Mouse (Mus musculus) CH12.LX (cell line): ENCODE results near the gene Has3. TPM values are rescaled to one million over a fixed set of nuclear protein-coding genes. Genes with fewer than 3 reads are reported as not detected.

Experiments used
- DNase-seq: peaks from one replicate; pipeline ENCODE4 v3.0.0-alpha.2; 2013; ENCODE audit errors: extremely low read depth
- H3K27ac ChIP-seq: 2 replicates; pipeline ENCODE4 v1.5.1; 2012; ENCODE audit warnings: low read depth, mild to moderate bottlenecking, control low read depth, moderate library complexity; ENCODE audit not compliant: insufficient read depth
- H3K27me3 ChIP-seq: replicated peaks from 2 replicates; pipeline ENCODE3; 2012; ENCODE audit warnings: inconsistent platforms
- H3K36me3 ChIP-seq, 2 experiments: replicated peaks in 1 of 2; 2 replicates each; pipeline versions ENCODE3 to v1.6.1; 2012; ENCODE audit warnings: inconsistent platforms in 1 of 2, low read length in 1 of 2, mild to moderate bottlenecking in 1 of 2, mixed read lengths in 1 of 2, moderate library complexity in 1 of 2; ENCODE audit not compliant: control insufficient read depth in 1 of 2, insufficient read depth in 1 of 2
- H3K4me1 ChIP-seq, 2 experiments: 2 replicates each; pipeline ENCODE4 v1.6.1; 2012; ENCODE audit warnings: inconsistent platforms in 1 of 2, moderate library complexity in 1 of 2; ENCODE audit not compliant: insufficient read depth in 2 of 2, control insufficient read depth in 1 of 2
- H3K4me2 ChIP-seq: 2 replicates; pipeline ENCODE4 v1.6.1; 2012; ENCODE audit warnings: low read depth, mild to moderate bottlenecking, control low read depth; ENCODE audit not compliant: poor library complexity, insufficient read depth, severe bottlenecking
- H3K4me3 ChIP-seq, 3 experiments: fragments of 150-350 bp in 1 of 3; sonication (generic) in 1 of 3; replicated peaks in 1 of 3; 2 replicates each; pipeline versions ENCODE3 to v1.5.1; 2011 to 2012; ENCODE audit warnings: low read depth in 2 of 3, low read length in 2 of 3, mild to moderate bottlenecking in 2 of 3, moderate library complexity in 2 of 3, control low read depth in 1 of 3, improper control_type of control experiment in 1 of 3, inconsistent platforms in 1 of 3, mixed read lengths in 1 of 3; ENCODE audit not compliant: poor library complexity in 1 of 3
- H3K79me2 ChIP-seq: replicated peaks from 2 replicates; pipeline ENCODE4 v1.6.1; 2012; ENCODE audit warnings: mild to moderate bottlenecking, moderate library complexity; ENCODE audit not compliant: control insufficient read depth, poor library complexity, insufficient read depth, severe bottlenecking; ENCODE audit errors: extremely low read depth
- H3K9ac ChIP-seq: 2 replicates; pipeline ENCODE4 v1.6.1; 2012; ENCODE audit warnings: low read depth, mild to moderate bottlenecking, control low read depth, moderate library complexity; ENCODE audit not compliant: insufficient read depth
- H3K9me3 ChIP-seq: replicated peaks from 2 replicates; pipeline ENCODE3; 2012; ENCODE audit warnings: low read length, inconsistent platforms, mixed read lengths
- CTCF ChIP-seq, 2 experiments: IDR thresholded peaks in 1 of 2; conservative IDR thresholded peaks in 1 of 2; 2 replicates each; pipeline ENCODE4 v1.5.1; 2011 to 2012; ENCODE audit warnings: low read depth in 2 of 2, low read length in 2 of 2, improper control_type of control experiment in 1 of 2, inconsistent platforms in 1 of 2, mild to moderate bottlenecking in 1 of 2, moderate library complexity in 1 of 2
- E2F4 ChIP-seq: IDR thresholded peaks from 2 replicates; pipeline ENCODE4 v1.6.1; 2011; ENCODE audit warnings: low read depth, low read length, improper control_type of control experiment; ENCODE audit not compliant: insufficient replicate concordance
- ELF1 ChIP-seq: IDR thresholded peaks from 2 replicates; pipeline ENCODE4 v1.6.1; 2014; ENCODE audit warnings: low read depth, mild to moderate bottlenecking, inconsistent platforms, low read length, improper control_type of control experiment
- HCFC1 ChIP-seq: IDR thresholded peaks from 2 replicates; pipeline ENCODE4 v1.6.1; 2012; ENCODE audit warnings: low read depth, mild to moderate bottlenecking, inconsistent platforms, low read length, improper control_type of control experiment
- JUND ChIP-seq: conservative IDR thresholded peaks from 2 replicates; pipeline ENCODE4 v1.6.1; 2011; ENCODE audit warnings: low read depth, low read length, improper control_type of control experiment
- KAT2A ChIP-seq: IDR thresholded peaks from 2 replicates; pipeline ENCODE4 v1.6.1; 2012; ENCODE audit warnings: low read length, improper control_type of control experiment, inconsistent platforms; ENCODE audit not compliant: insufficient replicate concordance
- MAFK ChIP-seq: IDR thresholded peaks from 2 replicates; pipeline ENCODE4 v1.6.1; 2011; ENCODE audit warnings: low read length, improper control_type of control experiment; ENCODE audit not compliant: insufficient replicate concordance
- MAX ChIP-seq: IDR thresholded peaks from 2 replicates; pipeline ENCODE4 v1.6.1; 2011; ENCODE audit warnings: low read length, improper control_type of control experiment
- MYC ChIP-seq: IDR thresholded peaks from 2 replicates; pipeline ENCODE4 v1.6.1; 2011; ENCODE audit warnings: low read depth, mild to moderate bottlenecking, improper control_type of control experiment, low read length
- NELFE ChIP-seq: IDR thresholded peaks from 2 replicates; pipeline ENCODE4 v1.6.1; 2011; ENCODE audit warnings: low read depth, low read length, improper control_type of control experiment
- NRF1 ChIP-seq: IDR thresholded peaks from 2 replicates; pipeline ENCODE4 v1.6.1; 2014; ENCODE audit warnings: low read depth, mild to moderate bottlenecking, inconsistent platforms, low read length, improper control_type of control experiment, moderate library complexity
- POLR2A ChIP-seq: IDR thresholded peaks from 2 replicates; pipeline ENCODE4 v1.6.1; 2011; ENCODE audit warnings: low read depth, mild to moderate bottlenecking, improper control_type of control experiment, low read length
- POLR2AphosphoS2 ChIP-seq: IDR thresholded peaks from 2 replicates; pipeline ENCODE4 v1.6.1; 2011; ENCODE audit warnings: low read depth, low read length, improper control_type of control experiment
- RAD21 ChIP-seq: IDR thresholded peaks from 2 replicates; pipeline ENCODE4 v1.6.1; 2011; ENCODE audit warnings: low read depth, mild to moderate bottlenecking, low read length, improper control_type of control experiment, moderate library complexity
- RCOR1 ChIP-seq: conservative IDR thresholded peaks from 2 replicates; pipeline ENCODE4 v1.6.1; 2012; ENCODE audit warnings: low read depth, mild to moderate bottlenecking, inconsistent platforms, low read length, improper control_type of control experiment
- SIN3A ChIP-seq: IDR thresholded peaks from 2 replicates; pipeline ENCODE4 v1.6.1; 2012; ENCODE audit warnings: low read length, improper control_type of control experiment, inconsistent platforms
- SMC3 ChIP-seq: IDR thresholded peaks from 2 replicates; pipeline ENCODE4 v1.6.1; 2011; ENCODE audit warnings: low read depth, low read length, improper control_type of control experiment
- USF1 ChIP-seq: IDR thresholded peaks from 2 replicates; pipeline ENCODE4 v1.6.1; 2014; ENCODE audit warnings: low read depth, mild to moderate bottlenecking, inconsistent platforms, low read length, improper control_type of control experiment
- USF2 ChIP-seq: conservative IDR thresholded peaks from 2 replicates; pipeline ENCODE4 v1.6.1; 2011; ENCODE audit warnings: low read depth, low read length, improper control_type of control experiment
- ZC3H11A ChIP-seq: IDR thresholded peaks from 2 replicates; pipeline ENCODE4 v1.6.1; 2012; ENCODE audit warnings: low read depth, mild to moderate bottlenecking, inconsistent platforms, low read length, improper control_type of control experiment
- ZNF384 ChIP-seq: IDR thresholded peaks from 2 replicates; pipeline ENCODE4 v1.6.1; 2012; ENCODE audit warnings: low read depth, low read length, improper control_type of control experiment, inconsistent platforms
- dilution Hi-C: fragments of 300-500 bp; cut with MboI; formaldehyde crosslinking; loops from 2 replicates; pipeline ENCODE4 v1.14.3; 2020; ENCODE audit warnings: low sequenced_read_pairs; ENCODE audit not compliant: extremely low pct_unique_long_range_greater_than_20kb, extremely low pct_ligation_motif_present
- in situ Hi-C: fragments of 300-500 bp; cut with MboI; formaldehyde crosslinking; loops from 3 replicates; pipeline ENCODE4 v1.14.3; 2019; ENCODE audit warnings: low sequenced_read_pairs, low pct_ligation_motif_present, low pct_unique_long_range_greater_than_20kb, mixed read lengths
- polyA plus RNA-seq: library from polyadenylated mRNA; unstranded; fragments of >175 nt; gene quantifications from 2 replicates; pipeline ENCODE4 v1.2.1, GENCODE M21; 2012; ENCODE audit warnings: low read depth; ENCODE audit not compliant: insufficient read length
- total RNA-seq, 2 experiments: library from RNA; depleted of rRNA; stranded (reverse); fragments of 300-350 nt in 1 of 2; fragments of >200 nt in 1 of 2; gene quantifications; 2 replicates each; pipeline ENCODE4 v1.2.3; 2012 to 2014

The Has3 gene
- total and polyA plus RNA-seq, 3 experiments: 0.29 to 3.7 TPM; not detected in 1

- dilution Hi-C loops: no loop called here
- no peak overlapping the region for H3K4me2 ChIP-seq
- no peaks in the 10 kb centered on the region for H3K4me1 ChIP-seq
- TF ChIP-seq MAX (no peak), SMC3 (no peak), USF2 (no peak), RCOR1 (no peak), E2F4 (no peak), CTCF (conservative IDR thresholded peaks at IDR 0.05 in 1 of 2, IDR thresholded peaks at IDR 0.05 in 1 of 2; ENCODE audit: low read depth in 2 of 2, low read length in 2 of 2) (no peak), HCFC1 (no peak)
- H3K4me3 ChIP-seq: no peak overlapping the region
- no peaks in the 10 kb centered on the region for H3K79me2 ChIP-seq
- in situ Hi-C loops: no loop called here
- no peak overlapping the region for H3K27ac ChIP-seq
- H3K9me3 ChIP-seq: no peaks in the 10 kb centered on the region
- H3K36me3 ChIP-seq: peaks cover 0 to 6% of the 10 kb centered on the region in 2 experiments
- DNase-seq: no peak
- H3K9ac ChIP-seq: no peak overlapping the region
- no peaks in the 10 kb centered on the region for H3K27me3 ChIP-seq
Measured at GRCm38 (mm10) chr8:106838803-106839202, 31.2 kb upstream of the Has3 start.

GRCm38 (mm10) chr8:106839209-106840001, 30.6 kb upstream of the Has3 start:
- H3K4me3 ChIP-seq: no peak overlapping the region
- H3K36me3 ChIP-seq: peaks cover 0 to 6% of the 10 kb centered on the region in 2 experiments
- no peak overlapping the region for H3K27ac ChIP-seq
- no peak overlapping the region for H3K9ac ChIP-seq
- no peaks in the 10 kb centered on the region for H3K4me1 ChIP-seq
- no peaks in the 10 kb centered on the region for H3K27me3 ChIP-seq
- no peak for DNase-seq
- H3K9me3 ChIP-seq: no peaks in the 10 kb centered on the region
- no peak overlapping the region for H3K4me2 ChIP-seq
- dilution Hi-C loops (no loop called here), in situ Hi-C loops (no loop called here)
- TF ChIP-seq USF1: no peak
- no peak for TF ChIP-seq RAD21
- no peak for TF ChIP-seq ZC3H11A
- TF ChIP-seq MYC: no peak
- no peak for TF ChIP-seq ELF1
- no peak for TF ChIP-seq NRF1
- TF ChIP-seq POLR2A: no peak
- TF ChIP-seq POLR2AphosphoS2: no peak
- no peak for TF ChIP-seq JUND
- no peak for TF ChIP-seq KAT2A
- TF ChIP-seq MAFK: no peak
- no peak for TF ChIP-seq NELFE
- TF ChIP-seq ZNF384: no peak
- TF ChIP-seq SIN3A: no peak
- H3K79me2 ChIP-seq: no peaks in the 10 kb centered on the region
